Comparison of ENCODE assay signal across 7 mouse cellular contexts in genomic region chrX:17571621-17572459, GRCm38 (mm10). TPM values are rescaled to one million over a fixed set of nuclear protein-coding genes. Genes with fewer than 3 reads are reported as not detected.
DNase-seq lines count a peak whose midpoint lies in the region; ATAC-seq lines count a peak whose summit lies in the region.

Fundc1 (minus strand) TSS chrX:17572325.

- H3K4me1 ChIP-seq in intestine, embryonic 15.5 days (replicated peaks) = no peaks in the 10 kb centered on the region
- H3K4me1 ChIP-seq in midbrain, embryonic 10.5 days = peaks cover 6% of the 10 kb centered on the region; the same call in 1 of the 2 replicates

- H3K4me2 ChIP-seq in intestine, embryonic 15.5 days (replicated peaks) = peak within 1 kb of the TSS; percentile 48

- peak within 1 kb of the TSS; percentile 71 for H3K27ac ChIP-seq in intestine, embryonic 15.5 days
- H3K27ac ChIP-seq in midbrain, embryonic 10.5 days (replicated peaks) = peak within 1 kb of the TSS; percentile 90

- intact Hi-C loops in left cerebral cortex, postnatal 25 days (cut with DNase I) = loop anchor here (1.0 kb wide), 1 partner anchor 590 kb away; the partner anchor contains the start of gene Kdm6a

- H3K4me3 ChIP-seq in intestine, embryonic 15.5 days (replicated peaks) = peak within 1 kb of the TSS; percentile 48
- peak within 1 kb of the TSS; percentile 54 for H3K4me3 ChIP-seq in midbrain, embryonic 10.5 days

- peak; percentile 99 for ATAC-seq in intestine, embryonic 15.5 days

- no peaks in the 10 kb centered on the region for H3K27me3 ChIP-seq in intestine, embryonic 15.5 days (replicated peaks)
- no peaks in the 10 kb centered on the region for H3K27me3 ChIP-seq in midbrain, embryonic 10.5 days (ENCODE audit: low read depth, poor library complexity, severe bottlenecking)

- WGBS in intestine, embryonic 15.5 days = 16% methylated on average over 28 of the region's 30 CpGs
- 13% methylated on average over 29 of the region's 30 CpGs for WGBS in midbrain, embryonic 10.5 days

- no peaks in the 10 kb centered on the region for H3K36me3 ChIP-seq in intestine, embryonic 15.5 days
- no peaks in the 10 kb centered on the region for H3K36me3 ChIP-seq in midbrain, embryonic 10.5 days

- DNase-seq in adrenal gland, adult 18-20 months (ENCODE audit: low spot score in 2 of 2) = peak; percentile 82 to 84
- peak; percentile 94 for DNase-seq in embryo, embryonic 11 days
- peak; percentile 93 for DNase-seq in gastrocnemius, postnatal 25 days
- peak; percentile 89 to 97 for DNase-seq in left cerebral cortex, postnatal 25 days (ENCODE audit: low spot score in 2 of 2)
- DNase-seq in midbrain, embryonic 10.5 days (ENCODE audit: low spot score) = peak; percentile 90
- DNase-seq in right cerebral cortex, postnatal 4 days = peak; percentile 87

- H3K9me3 ChIP-seq in intestine, embryonic 15.5 days = no peaks in the 10 kb centered on the region
- no peaks in the 10 kb centered on the region for H3K9me3 ChIP-seq in midbrain, embryonic 10.5 days (replicated peaks)

- peak within 1 kb of the TSS; percentile 52 for H3K9ac ChIP-seq in intestine, embryonic 15.5 days

RNA-seq across cellular contexts. Expression of gene Fundc1, which starts in this region (rescaled TPM):
- total RNA-seq in adrenal gland, adult 18-20 months (2021) = 10 to 100 TPM; 42.5 to 66.9 TPM
- 10 to 100 TPM; 25.8 TPM for total RNA-seq in gastrocnemius, postnatal 25 days (2021)
- 46.8 and 52.9 TPM in 2 replicates for polyA plus RNA-seq in intestine, embryonic 15.5 days (2015; fragmentation: Nextera tagmentation; extraction: Ambion mirVana)
- total RNA-seq in left cerebral cortex, postnatal 25 days (2021) = 10 to 100 TPM; 37.5 to 38.1 TPM
- polyA plus RNA-seq in midbrain, embryonic 10.5 days (2016; fragmentation: Nextera tagmentation; extraction: Ambion mirVana) = 40.1 and 41.2 TPM in 2 replicates

Comparison
In these comparisons a context has a peak if more than half of its experiments do, and no peak if none do; other contexts are left out.
1. Peak in every context shown above with its lines: DNase-seq, ATAC-seq, H3K4me3 ChIP-seq and H3K27ac ChIP-seq.